ENCODE assay signal across 14 mouse cellular contexts in genomic region chr3:41171772-41172171, GRCm38 (mm10).
DNase-seq lines count a peak whose midpoint lies in the region; ATAC-seq lines count a peak whose summit lies in the region.
"Had no signal": no experiment of that assay in that cellular context is flagged by ENCODE, and none has a peak within 500 bp of the region (broad histone marks: within the 10 kb centered on the region; RNA-seq: fewer than 3 reads in every experiment).

No protein-coding gene starts in this region.

- H3K4me2 ChIP-seq in liver, embryonic 11.5 days, result no peak overlapping the region
- no peak overlapping the region for H3K4me2 ChIP-seq in liver, embryonic 12.5 days
- H3K4me2 ChIP-seq: neural tube, embryonic 12.5 days had no signal

- H3K9ac ChIP-seq in liver, embryonic 11.5 days (ENCODE audit: low read depth, low read length), result no peak overlapping the region
- H3K9ac ChIP-seq in liver, embryonic 12.5 days, result 0 out of 2 replicates have a peak overlapping the region, but pooled peaks have one; percentile 10
- H3K9ac ChIP-seq: neural tube, embryonic 12.5 days had no signal

- H3K27me3 ChIP-seq in heart, embryonic 10.5 days (ENCODE audit: insufficient read depth, poor library complexity, severe bottlenecking), result no peaks in the 10 kb centered on the region
- no peaks in the 10 kb centered on the region for H3K27me3 ChIP-seq in liver, embryonic 11.5 days (replicated peaks; ENCODE audit: control insufficient read depth, insufficient read depth, low read length)
- no peaks in the 10 kb centered on the region for H3K27me3 ChIP-seq in liver, embryonic 12.5 days (replicated peaks)
- H3K27me3 ChIP-seq: neural tube, embryonic 12.5 days had no signal

- intact Hi-C loops in heart, postnatal 36 days (cut with DNase I), result no loop called here

- H3K27ac ChIP-seq in heart, embryonic 10.5 days, result peak overlapping the region; percentile 79; the same call in 1 of the 2 replicates
- H3K27ac ChIP-seq in liver, embryonic 11.5 days (ENCODE audit: low read depth, low read length), result no peak overlapping the region
- peak overlapping the region; percentile 99 for H3K27ac ChIP-seq in liver, embryonic 12.5 days
- H3K27ac ChIP-seq: hindbrain, postnatal 0 days; neural tube, embryonic 12.5 days had no signal

- no peak for ATAC-seq in liver, embryonic 11.5 days (replicated peaks; ENCODE audit: low FRiP score)
- no peak for ATAC-seq in liver, embryonic 12.5 days
- ATAC-seq: hindbrain, postnatal 0 days; midbrain, embryonic 16.5 days had no signal

- no peaks in the 10 kb centered on the region for H3K9me3 ChIP-seq in heart, embryonic 10.5 days
- no peaks in the 10 kb centered on the region for H3K9me3 ChIP-seq in liver, embryonic 11.5 days (ENCODE audit: control insufficient read depth, low read length)
- no peaks in the 10 kb centered on the region for H3K9me3 ChIP-seq in liver, embryonic 12.5 days (replicated peaks)
- H3K9me3 ChIP-seq: neural tube, embryonic 12.5 days had no signal

- WGBS in heart, embryonic 10.5 days, result 91% methylated on average over 4 of the region's 4 CpGs
- WGBS in liver, embryonic 11.5 days, result 84% methylated on average over 4 of the region's 4 CpGs
- WGBS in liver, embryonic 12.5 days (ENCODE audit: insufficient replicate concordance), result 81% methylated on average over 4 of the region's 4 CpGs

- DNase-seq in heart, embryonic 10.5 days (ENCODE audit: low spot score), result peak; percentile 38
- no peak for DNase-seq in heart, postnatal 36 days
- peak; percentile 59 for DNase-seq in liver
- DNase-seq in liver, embryonic 11.5 days (ENCODE audit: low spot score), result no peak
- DNase-seq in urinary bladder, adult 18-20 months (ENCODE audit: low spot score in 2 of 2), result no peak
- no peak for DNase-seq in cerebellum, adult 8-10 months
- DNase-seq: adrenal gland, postnatal 14 days; cerebellum, adult 9-10 months; kidney, postnatal 25 days had no signal

- H3K4me3 ChIP-seq in heart, embryonic 10.5 days, result no peak overlapping the region
- no peak overlapping the region for H3K4me3 ChIP-seq in liver, embryonic 11.5 days (ENCODE audit: low read depth, low read length)
- H3K4me3 ChIP-seq in liver, embryonic 12.5 days, result no peak overlapping the region
- H3K4me3 ChIP-seq: megakaryocyte, embryonic 14.5 days; neural tube, embryonic 12.5 days had no signal

- H3K4me1 ChIP-seq in heart, embryonic 10.5 days, result peaks cover 24% of the 10 kb centered on the region
- H3K4me1 ChIP-seq in liver, embryonic 11.5 days (replicated peaks; ENCODE audit: control insufficient read depth, insufficient read depth, low read length), result peaks cover 8% of the 10 kb centered on the region
- peaks cover 67% of the 10 kb centered on the region for H3K4me1 ChIP-seq in liver, embryonic 12.5 days
- H3K4me1 ChIP-seq: neural tube, embryonic 12.5 days had no signal

- H3K36me3 ChIP-seq in heart, embryonic 10.5 days, result no peaks in the 10 kb centered on the region
- no peaks in the 10 kb centered on the region for H3K36me3 ChIP-seq in liver, embryonic 11.5 days (ENCODE audit: control insufficient read depth, insufficient read depth, low read length)
- no peaks in the 10 kb centered on the region for H3K36me3 ChIP-seq in liver, embryonic 12.5 days
- H3K36me3 ChIP-seq: neural tube, embryonic 12.5 days had no signal

Comparison
In these comparisons a context has a peak if more than half of its experiments do, and no peak if none do; other contexts are left out.
1. DNase-seq: peak in heart, embryonic 10.5 days (single experiment) and liver (single experiment); none in heart, postnatal 36 days (0 of 2), liver, embryonic 11.5 days (single experiment), urinary bladder, adult 18-20 months (0 of 2) and cerebellum, adult 8-10 months (single experiment).